Mouse (Mus musculus) erythroblast, embryonic 14.5 days (primary cell): Measurements from ENCODE around the gene Hey2.

Experiments used
- GATA1 ChIP-seq: IDR thresholded peaks from 2 replicates; pipeline ENCODE4 v1.6.1; 2012; ENCODE audit warnings: low read length, inconsistent platforms, mixed read lengths
- TAL1 ChIP-seq: IDR thresholded peaks from 3 replicates; pipeline ENCODE4 v1.6.1; 2012; ENCODE audit warnings: low read length, inconsistent platforms, mixed read lengths

GRCm38 (mm10) chr10:30789521-30789920 is 53.1 kb downstream of the Hey2 start:
- TF ChIP-seq TAL1 (no peak), GATA1 (no peak)
